Mouse (Mus musculus): ENCODE data around the gene Chit1.

DNA sequence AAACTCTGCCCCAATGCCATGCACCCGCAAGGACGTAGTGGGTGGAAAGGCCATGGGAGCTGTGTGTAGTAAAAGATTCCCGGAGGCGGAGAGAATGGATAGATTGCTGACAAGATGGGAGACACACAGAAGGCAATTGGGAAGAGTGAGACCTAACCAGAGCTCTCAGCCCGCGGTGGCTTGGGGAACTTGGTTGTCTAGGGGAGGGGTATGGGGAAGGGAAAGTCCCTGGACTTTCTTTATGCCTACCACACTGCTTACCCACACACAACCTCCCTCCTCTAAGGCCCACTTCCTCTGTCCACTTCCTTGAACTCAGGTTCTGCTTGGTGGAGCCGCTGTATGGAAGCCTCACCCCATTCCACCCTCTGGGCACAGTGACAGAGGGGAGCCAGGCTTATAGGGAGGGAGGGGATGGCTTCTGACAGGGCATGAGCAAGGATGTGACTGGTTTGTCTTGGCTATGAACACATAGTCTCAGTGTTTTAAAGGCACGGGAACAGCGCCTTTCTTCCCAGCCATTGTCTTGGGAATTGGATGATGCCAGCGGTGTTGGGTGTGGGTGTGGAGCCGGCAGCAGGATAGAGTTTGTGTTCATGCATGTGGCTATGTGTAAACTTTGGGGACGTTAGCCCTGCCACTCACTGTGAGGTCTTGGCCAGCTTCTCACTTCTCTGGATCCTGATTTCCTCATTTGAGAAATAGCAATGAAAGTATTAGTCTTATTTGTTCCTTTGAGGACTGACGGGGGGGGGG is 17.1 kb upstream of the Chit1 start:
- TF ChIP-seq CTCF (IDR thresholded peaks at IDR 0.05; ENCODE audit: low read depth, low read length): no peak
- TF ChIP-seq POLR2AphosphoS5 (IDR thresholded peaks at IDR 0.05; ENCODE audit: insufficient replicate concordance, low read depth, low read length): no peak
- no peak for TF ChIP-seq TAL1 (conservative IDR thresholded peaks at IDR 0.05; ENCODE audit: low read depth, low read length)
- TF ChIP-seq GATA1 (IDR thresholded peaks at IDR 0.05; ENCODE audit: borderline replicate concordance, low read length): no peak

Measured in G1E (cell line).